Mouse (Mus musculus): ENCODE data around the gene C8g. TPM values are rescaled to one million over a fixed set of nuclear protein-coding genes. Genes with fewer than 3 reads are reported as not detected.

C8g gene
- total RNA-seq (2021) = 1 to 10 TPM; 1.1 to 2.3 TPM
- long read RNA-seq, experiment 1, partial matches to known transcripts = 2 of 3 reads
- long read RNA-seq, experiment 1, other reads (novel, unspliced or antisense) = 1 of 3 reads
- long read RNA-seq, experiment 2 = 0 reads

GRCm38 (mm10) chr2:25501593-25502486 is at the start of gene C8g:
Gene C8g (minus strand): TSS chr2:25501719.
- DNase-seq = no peak

GRCm38 (mm10) chr2:25551186-25551585 is 49.7 kb upstream of the C8g start:
- DNase-seq = peak; percentile 50 to 65

GRCm38 (mm10) chr2:25549021-25549991 is 47.8 kb upstream of the C8g start:
- DNase-seq = peak in 1 of 2 experiments; percentile 54

- DNase-seq = peak; percentile 100
Observed at GRCm38 (mm10) chr2:25546811-25547491, 45.4 kb upstream of the C8g start, which contains the start of gene Traf2. Gene Traf2 (minus strand): TSS chr2:25546940.

GRCm38 (mm10) chr2:25545996-25546810 is 44.7 kb upstream of the C8g start:
- peak in 1 of 2 experiments; percentile 21 for DNase-seq

GRCm38 (mm10) chr2:25541644-25542367 is 40.3 kb upstream of the C8g start:
- no peak for DNase-seq

GRCm38 (mm10) chr2:25540541-25540948 is 39.0 kb upstream of the C8g start:
- DNase-seq = peak; percentile 34 to 49

GRCm38 (mm10) chr2:25536531-25536930 is 35.0 kb upstream of the C8g start:
- peak; percentile 35 to 56 for DNase-seq

- DNase-seq = no peak
Observed at GRCm38 (mm10) chr2:25534866-25535182, 33.3 kb upstream of the C8g start.

GRCm38 (mm10) chr2:25534178-25534865 is 32.8 kb upstream of the C8g start:
- DNase-seq = peak; percentile 87 to 93

GRCm38 (mm10) chr2:25533707-25534106 is 32.2 kb upstream of the C8g start:
- DNase-seq = no peak

GRCm38 (mm10) chr2:25526510-25527302 is 25.2 kb upstream of the C8g start:
- no peak for DNase-seq

GRCm38 (mm10) chr2:25509912-25510311 is 8.4 kb upstream of the C8g start:
- no peak for DNase-seq

GRCm38 (mm10) chr2:25506964-25507363 is 5.4 kb upstream of the C8g start:
- no peak for DNase-seq

- DNase-seq = no peak
Observed at GRCm38 (mm10) chr2:25505860-25506259, 4.3 kb upstream of the C8g start.

GRCm38 (mm10) chr2:25505000-25505399 is 3.5 kb upstream of the C8g start:
- no peak for DNase-seq

GRCm38 (mm10) chr2:25504538-25504937 is 3.0 kb upstream of the C8g start:
- DNase-seq = no peak

GRCm38 (mm10) chr2:25502726-25503125 is 1.2 kb upstream of the C8g start:
- DNase-seq = no peak

All from heart, adult 18-20 months (tissue).